Mouse (Mus musculus): ENCODE data around the gene Gm20219.

GRCm38 (mm10) chr17:56604070-56604380 is 49.8 kb upstream of the Gm20219 start:
- TF ChIP-seq CTCF (conservative IDR thresholded peaks at IDR 0.05; ENCODE audit: low read length) (no peak), POU5F1 (IDR thresholded peaks at IDR 0.05; ENCODE audit: borderline replicate concordance, low read length) (no peak)
